Mouse (Mus musculus) hindbrain, embryonic 10.5 days (tissue): ENCODE data around the gene Gm9945. TPM values are rescaled to one million over a fixed set of nuclear protein-coding genes. Genes with fewer than 3 reads are reported as not detected.

Experiments
- DNase-seq: peaks from one replicate; pipeline ENCODE4 v3.0.0-alpha.2; 2017; ENCODE audit warnings: low spot score
- H3K27ac ChIP-seq: fragments of 300-500 bp; sonication (generic); 2 replicates; pipeline ENCODE4 v1.5.1; 2016; ENCODE audit warnings: mild to moderate bottlenecking, moderate library complexity
- H3K27me3 ChIP-seq: fragments of 300-500 bp; sonication (generic); 2 replicates; pipeline ENCODE4 v1.6.1; 2016; ENCODE audit warnings: mild to moderate bottlenecking; ENCODE audit not compliant: poor library complexity, insufficient read depth, severe bottlenecking
- H3K36me3 ChIP-seq: fragments of 300-500 bp; sonication (generic); 2 replicates; pipeline ENCODE4 v1.6.1; 2016; ENCODE audit warnings: mild to moderate bottlenecking, moderate library complexity
- H3K4me1 ChIP-seq: fragments of 300-500 bp; sonication (generic); replicated peaks from 2 replicates; pipeline ENCODE4 v1.6.1; 2016; ENCODE audit warnings: mild to moderate bottlenecking
- H3K4me3 ChIP-seq: fragments of 300-500 bp; sonication (generic); 2 replicates; pipeline ENCODE4 v1.5.1; 2016; ENCODE audit warnings: mild to moderate bottlenecking, moderate library complexity
- H3K9me3 ChIP-seq: fragments of 300-500 bp; sonication (generic); 2 replicates; pipeline ENCODE4 v1.6.1; 2016; ENCODE audit warnings: mild to moderate bottlenecking, moderate library complexity
- WGBS: fragments of 180-500 bp; shearing (Covaris S2); methylation state at CpG from one replicate; pipeline ENCODE4 v1.1.7; 2016; 5-methylcytosine and 5-hydroxymethylcytosine counted together
- polyA plus RNA-seq: library from polyadenylated mRNA; unstranded; fragments of >200 nt; fragmentation: Nextera tagmentation; extraction: Ambion mirVana; gene quantifications from 2 replicates; pipeline ENCODE4 v1.2.1, GENCODE M21; 2016

Gm9945 gene
- polyA plus RNA-seq, 1 experiment from 2014 or later = not detected

- Histone ChIP-seq H3K4me3 (peak overlapping the region; percentile 35), H3K27ac (no peak overlapping the region), H3K4me1 (peaks cover 40% of the 10 kb centered on the region), H3K36me3 (no peaks in the 10 kb centered on the region), H3K27me3 (peaks cover 92% of the 10 kb centered on the region), H3K9me3 (no peaks in the 10 kb centered on the region)
- peak; percentile 28 for DNase-seq
- WGBS = 15% methylated on average over 27 of the region's 27 CpGs
Measured at GRCm38 (mm10) chr11:53486822-53487594, 7.0 kb downstream of the Gm9945 start.

DNA sequence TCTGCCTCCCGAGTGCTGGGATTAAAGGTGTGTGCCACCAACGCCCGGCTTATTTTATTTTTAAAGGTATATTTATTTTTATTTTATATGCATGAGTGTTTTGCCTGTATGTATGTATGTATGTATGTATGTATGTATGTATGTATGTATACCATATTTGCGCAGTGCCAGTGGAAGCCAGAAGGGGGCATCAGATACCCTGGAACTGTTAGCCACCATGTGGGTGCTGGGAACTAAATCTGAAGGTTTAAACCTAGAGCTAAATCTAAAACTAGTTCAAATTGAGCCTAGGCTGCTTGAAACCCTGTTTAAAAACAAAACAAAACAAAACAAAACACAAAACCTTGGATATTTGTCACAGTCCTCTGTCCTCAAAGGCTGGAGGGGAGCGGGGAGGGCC, 9.0 kb downstream of the Gm9945 start:
- 93% methylated on average over 5 of the region's 5 CpGs for WGBS

GRCm38 (mm10) chr11:53489421-53489820, 9.5 kb downstream of the Gm9945 start:
- Histone ChIP-seq H3K4me1 (peaks cover 62% of the 10 kb centered on the region), H3K27ac (no peak overlapping the region), H3K9me3 (no peaks in the 10 kb centered on the region), H3K27me3 (peaks cover 73% of the 10 kb centered on the region), H3K4me3 (no peak overlapping the region), H3K36me3 (no peaks in the 10 kb centered on the region)
- WGBS = 64% methylated on average over 9 of the region's 9 CpGs
- DNase-seq = no peak

More for the DNA sequence above, 9.0 kb downstream of the Gm9945 start:
- Histone ChIP-seq H3K36me3 (no peaks in the 10 kb centered on the region), H3K9me3 (no peaks in the 10 kb centered on the region), H3K27ac (no peak overlapping the region), H3K4me3 (no peak overlapping the region), H3K4me1 (peaks cover 60% of the 10 kb centered on the region), H3K27me3 (peaks cover 77% of the 10 kb centered on the region)
- no peak for DNase-seq

GRCm38 (mm10) chr11:53491954-53492401, 12.0 kb downstream of the Gm9945 start:
- Histone ChIP-seq H3K27ac (peak overlapping the region; percentile 70), H3K4me3 (peak overlapping the region; percentile 11; the same call in 1 of the 2 replicates), H3K4me1 (peaks cover 81% of the 10 kb centered on the region), H3K36me3 (no peaks in the 10 kb centered on the region), H3K9me3 (no peaks in the 10 kb centered on the region), H3K27me3 (peaks cover 72% of the 10 kb centered on the region)
- 7% methylated on average over 8 of the region's 8 CpGs for WGBS
- peak; percentile 71 for DNase-seq

GRCm38 (mm10) chr11:53493243-53493955, 13.4 kb downstream of the Gm9945 start:
- Histone ChIP-seq H3K4me1 (peaks cover 76% of the 10 kb centered on the region), H3K27ac (no peak overlapping the region)

GRCm38 (mm10) chr11:53495417-53495816, 15.5 kb downstream of the Gm9945 start:
- H3K27me3 ChIP-seq = peaks cover 74% of the 10 kb centered on the region
- H3K4me1 ChIP-seq = peaks cover 67% of the 10 kb centered on the region
- no peaks in the 10 kb centered on the region for H3K36me3 ChIP-seq
- WGBS = 22% methylated on average over 6 of the region's 6 CpGs
- peak overlapping the region; percentile 35; the same call in 1 of the 2 replicates for H3K27ac ChIP-seq
- no peaks in the 10 kb centered on the region for H3K9me3 ChIP-seq
- no peak overlapping the region for H3K4me3 ChIP-seq
- DNase-seq = no peak

More at GRCm38 (mm10) chr11:53493243-53493955, 13.4 kb downstream of the Gm9945 start:
- Histone ChIP-seq H3K36me3 (no peaks in the 10 kb centered on the region), H3K27me3 (peaks cover 72% of the 10 kb centered on the region), H3K4me3 (no peak overlapping the region), H3K9me3 (no peaks in the 10 kb centered on the region)
- peak; percentile 66 for DNase-seq
- WGBS = 17% methylated on average over 3 of the region's 3 CpGs

DNA sequence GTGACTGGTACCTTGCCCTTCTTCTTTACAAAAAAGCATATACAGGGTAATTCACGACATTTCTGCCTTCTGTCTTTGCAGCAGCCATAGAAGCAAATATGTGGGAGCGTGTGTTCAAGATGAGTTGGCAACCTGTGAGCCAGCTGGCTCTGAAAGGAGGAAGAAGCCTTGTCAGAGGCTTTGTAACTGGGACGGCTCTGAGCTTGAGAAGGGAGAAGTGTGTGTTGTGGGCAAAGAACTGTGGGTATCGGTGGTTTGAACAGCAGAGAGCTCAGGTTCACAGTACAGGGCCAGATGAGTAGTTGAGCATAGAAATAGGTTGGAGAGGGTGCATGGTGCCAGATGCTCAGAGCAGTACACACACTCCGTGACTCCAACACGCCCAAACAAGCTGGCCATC, 17.0 kb downstream of the Gm9945 start:
- Histone ChIP-seq H3K27ac (no peak overlapping the region), H3K4me1 (peaks cover 60% of the 10 kb centered on the region), H3K27me3 (peaks cover 78% of the 10 kb centered on the region), H3K4me3 (no peak overlapping the region), H3K9me3 (no peaks in the 10 kb centered on the region), H3K36me3 (no peaks in the 10 kb centered on the region)
- WGBS = 82% methylated on average over 6 of the region's 6 CpGs
- DNase-seq = no peak

DNA sequence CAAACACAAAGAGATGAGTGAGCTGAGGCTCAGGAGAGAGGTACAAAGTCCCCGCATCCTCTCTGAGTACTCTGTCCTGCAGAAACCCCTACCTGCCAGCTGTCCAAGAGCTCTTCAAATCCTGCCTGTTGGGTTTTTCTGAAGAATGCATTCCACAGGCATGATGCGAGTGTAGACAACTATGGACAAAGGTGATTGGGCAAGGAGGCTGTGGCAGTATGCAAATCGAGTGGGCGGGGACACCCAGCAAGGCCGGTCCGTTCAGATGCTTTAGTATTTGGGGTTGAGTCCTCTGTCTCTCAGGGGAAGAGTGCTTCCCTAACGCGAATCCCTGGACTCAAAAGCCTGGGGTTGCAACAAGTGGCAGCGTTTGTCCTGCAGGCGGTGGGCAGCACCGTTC, 20.6 kb downstream of the Gm9945 start:
- DNase-seq = no peak
- Histone ChIP-seq H3K4me1 (peaks cover 35% of the 10 kb centered on the region), H3K4me3 (0 out of 2 replicates have a peak overlapping the region, but pooled peaks have one; percentile 16), H3K27ac (no peak overlapping the region), H3K9me3 (no peaks in the 10 kb centered on the region), H3K36me3 (no peaks in the 10 kb centered on the region), H3K27me3 (peaks cover 98% of the 10 kb centered on the region)
- WGBS = 8% methylated on average over 11 of the region's 11 CpGs

DNA sequence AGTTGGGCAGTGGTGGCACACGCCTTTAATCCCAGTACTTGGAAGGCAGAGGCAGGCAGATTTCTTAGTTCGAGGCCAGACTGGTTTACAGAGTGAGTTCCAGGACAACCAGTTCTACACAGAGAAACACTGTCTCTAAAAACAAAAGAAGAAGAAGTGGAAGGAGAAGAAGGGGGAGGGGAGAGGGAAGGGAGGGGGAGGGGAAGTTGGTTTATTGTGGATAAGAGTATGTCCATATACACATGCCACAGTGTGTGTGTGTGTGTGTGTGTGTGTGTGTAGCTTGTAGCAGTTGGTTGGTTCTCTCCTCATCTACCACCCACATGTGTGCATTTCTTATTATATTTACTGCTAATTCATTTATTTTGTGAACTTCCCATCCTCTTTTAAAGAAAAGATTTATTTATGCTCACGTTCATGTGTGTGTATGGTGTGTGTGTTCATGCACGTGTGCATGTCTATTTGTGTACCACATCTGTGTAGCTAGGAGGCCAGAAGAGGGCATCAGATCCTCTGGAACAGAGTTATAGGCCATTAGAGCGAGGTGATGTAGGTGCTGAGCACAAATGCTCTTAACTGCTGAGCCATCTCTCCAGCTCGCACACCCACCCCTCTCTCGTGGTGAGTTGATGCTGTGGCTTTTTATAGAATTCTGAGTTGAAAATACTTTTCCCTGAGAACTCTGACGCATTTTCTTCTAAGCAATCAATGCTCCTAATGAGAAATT, 22.2 kb downstream of the Gm9945 start:
- Histone ChIP-seq H3K27me3 (peaks cover 98% of the 10 kb centered on the region), H3K4me1 (peaks cover 20% of the 10 kb centered on the region), H3K27ac (no peak overlapping the region), H3K4me3 (no peak overlapping the region), H3K36me3 (no peaks in the 10 kb centered on the region), H3K9me3 (no peaks in the 10 kb centered on the region)
- 85% methylated on average over 8 of the region's 8 CpGs for WGBS
- DNase-seq = no peak

DNA sequence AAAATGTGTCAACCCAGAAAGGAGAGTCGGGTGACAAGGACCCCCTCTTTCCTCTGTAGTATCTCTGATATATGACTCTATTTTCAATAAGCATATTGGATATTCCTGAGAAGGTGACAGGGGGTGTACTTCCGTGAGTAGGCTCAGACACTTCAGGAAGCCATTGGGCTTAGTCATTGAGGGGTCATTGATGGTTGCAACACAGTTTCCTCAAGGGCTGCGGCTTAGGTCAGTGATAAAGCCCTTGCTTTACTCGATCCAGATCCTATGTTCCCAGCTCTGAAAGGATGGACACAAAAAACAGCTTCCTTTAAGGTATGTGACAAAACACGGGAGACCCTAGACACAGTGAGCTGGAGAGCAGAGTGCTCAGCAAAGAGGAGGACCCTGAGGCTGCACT, 23.8 kb downstream of the Gm9945 start:
- Histone ChIP-seq H3K36me3 (no peaks in the 10 kb centered on the region), H3K27ac (no peak overlapping the region), H3K4me1 (peaks cover 29% of the 10 kb centered on the region), H3K9me3 (no peaks in the 10 kb centered on the region), H3K4me3 (no peak overlapping the region), H3K27me3 (peaks cover 97% of the 10 kb centered on the region)
- 86% methylated on average over 5 of the region's 5 CpGs for WGBS
- no peak for DNase-seq

DNA sequence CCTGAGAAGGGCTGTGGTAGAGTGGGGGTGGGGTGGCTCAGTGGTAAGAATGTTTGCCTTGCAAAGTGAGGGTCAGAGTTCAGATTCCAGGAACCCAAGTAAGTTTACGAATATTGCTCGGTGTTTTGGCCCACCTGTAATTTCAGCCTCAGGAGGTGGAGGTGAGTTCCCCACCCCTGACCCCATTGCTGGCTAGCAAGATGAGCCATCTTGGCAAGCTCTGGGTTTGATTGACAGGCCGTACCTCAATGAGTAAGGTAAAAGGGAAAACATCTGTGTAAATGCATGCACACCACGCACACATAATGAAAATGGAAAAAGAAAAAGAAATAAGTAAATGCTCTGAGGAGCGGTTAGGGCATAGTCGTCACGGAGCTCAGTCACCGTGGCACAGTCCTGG, 24.4 kb downstream of the Gm9945 start:
- Histone ChIP-seq H3K27me3 (peaks cover 97% of the 10 kb centered on the region), H3K4me3 (no peak overlapping the region), H3K27ac (no peak overlapping the region), H3K4me1 (peaks cover 29% of the 10 kb centered on the region), H3K9me3 (no peaks in the 10 kb centered on the region), H3K36me3 (no peaks in the 10 kb centered on the region)
- 88% methylated on average over 8 of the region's 8 CpGs for WGBS
- no peak for DNase-seq

DNA sequence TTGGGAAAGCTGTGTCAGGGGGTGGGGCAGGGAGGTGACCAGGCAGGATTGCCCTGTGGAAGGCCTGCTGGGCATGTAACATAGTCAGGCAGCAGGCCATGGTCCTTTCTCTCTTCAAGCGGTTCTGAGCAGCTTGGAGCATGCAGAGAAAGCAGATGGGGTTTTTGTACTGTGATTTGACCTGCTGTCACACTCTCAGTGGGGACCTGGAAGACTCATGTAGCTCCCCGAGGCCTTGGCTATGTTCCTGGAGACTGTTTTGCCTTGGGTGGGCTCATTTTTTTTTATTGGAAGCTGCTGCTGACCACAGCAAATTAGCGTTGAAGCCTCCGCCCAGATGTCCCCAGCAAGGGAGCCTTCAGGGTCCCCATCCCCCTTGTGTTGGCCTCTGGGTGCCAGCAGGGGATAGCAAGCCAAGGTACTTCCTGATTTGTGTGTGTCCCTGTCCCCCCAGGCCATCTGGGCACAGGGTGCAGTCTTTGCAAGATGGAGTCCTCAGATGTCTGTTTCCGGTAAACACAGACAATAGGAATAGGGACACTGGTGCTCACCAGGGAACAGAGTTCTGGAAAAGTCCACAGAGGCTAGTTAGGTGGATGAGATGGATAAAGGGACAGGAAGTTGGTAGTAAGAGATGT, 25.2 kb downstream of the Gm9945 start:
- H3K4me1 ChIP-seq = peaks cover 29% of the 10 kb centered on the region
- H3K27me3 ChIP-seq = peaks cover 97% of the 10 kb centered on the region
- DNase-seq = no peak
- 53% methylated on average over 5 of the region's 5 CpGs for WGBS
- no peak overlapping the region for H3K4me3 ChIP-seq
- peak overlapping the region; percentile 29; the same call in 1 of the 2 replicates for H3K27ac ChIP-seq
- H3K9me3 ChIP-seq = no peaks in the 10 kb centered on the region
- no peaks in the 10 kb centered on the region for H3K36me3 ChIP-seq
